Mouse (Mus musculus) heart, embryonic 15.5 days (tissue): ENCODE data around the gene Epo. TPM values are rescaled to one million over a fixed set of nuclear protein-coding genes. Genes with fewer than 3 reads are reported as not detected.

ENCODE experiments used
- ATAC-seq: fragments of 200-750 bp; cut with Nextera tagmentation; replicated peaks from 2 replicates; pipeline ENCODE4 v1.8.0; 2017; ENCODE audit warnings: low read depth, moderate TSS enrichment; ENCODE audit not compliant: insufficient number of reproducible peaks, insufficient read depth, low FRiP score
- H3K27ac ChIP-seq: fragments of 300-500 bp; sonication (generic); 2 replicates; pipeline ENCODE4 v1.5.1; 2015; ENCODE audit warnings: mild to moderate bottlenecking, inconsistent platforms
- H3K27me3 ChIP-seq: fragments of 300-500 bp; sonication (generic); 2 replicates; pipeline ENCODE4 v1.6.1; 2015; ENCODE audit warnings: inconsistent platforms
- H3K36me3 ChIP-seq: fragments of 300-500 bp; sonication (generic); 2 replicates; pipeline ENCODE4 v1.6.1; 2015; ENCODE audit warnings: mild to moderate bottlenecking, inconsistent platforms
- H3K4me1 ChIP-seq: fragments of 300-500 bp; sonication (generic); replicated peaks from 2 replicates; pipeline ENCODE4 v1.6.1; 2015; ENCODE audit warnings: inconsistent platforms
- H3K4me2 ChIP-seq: fragments of 300-500 bp; sonication (generic); 2 replicates; pipeline ENCODE4 v1.6.1; 2015; ENCODE audit warnings: inconsistent platforms, mild to moderate bottlenecking, moderate library complexity
- H3K4me3 ChIP-seq: fragments of 300-500 bp; sonication (generic); 2 replicates; pipeline ENCODE4 v1.5.1; 2015; ENCODE audit warnings: mild to moderate bottlenecking, inconsistent platforms
- H3K9ac ChIP-seq: fragments of 300-500 bp; sonication (generic); 2 replicates; pipeline ENCODE4 v1.6.1; 2015; ENCODE audit warnings: mild to moderate bottlenecking, inconsistent platforms
- H3K9me3 ChIP-seq: fragments of 300-500 bp; sonication (generic); replicated peaks from 2 replicates; pipeline ENCODE4 v1.6.1; 2016; ENCODE audit warnings: inconsistent platforms
- WGBS: fragments of 180-500 bp; shearing (Covaris S2); methylation state at CpG from one replicate; pipeline ENCODE4 v1.1.7; 2015; ENCODE audit warnings: mixed read lengths; 5-methylcytosine and 5-hydroxymethylcytosine counted together
- polyA plus RNA-seq: library from polyadenylated mRNA; unstranded; fragments of >200 nt; fragmentation: Nextera tagmentation; extraction: Ambion mirVana; gene quantifications from 2 replicates; pipeline ENCODE4 v1.2.1, GENCODE M21; 2015

Gene Epo
- polyA plus RNA-seq, 1 experiment from 2014 or later, result not detected

DNA sequence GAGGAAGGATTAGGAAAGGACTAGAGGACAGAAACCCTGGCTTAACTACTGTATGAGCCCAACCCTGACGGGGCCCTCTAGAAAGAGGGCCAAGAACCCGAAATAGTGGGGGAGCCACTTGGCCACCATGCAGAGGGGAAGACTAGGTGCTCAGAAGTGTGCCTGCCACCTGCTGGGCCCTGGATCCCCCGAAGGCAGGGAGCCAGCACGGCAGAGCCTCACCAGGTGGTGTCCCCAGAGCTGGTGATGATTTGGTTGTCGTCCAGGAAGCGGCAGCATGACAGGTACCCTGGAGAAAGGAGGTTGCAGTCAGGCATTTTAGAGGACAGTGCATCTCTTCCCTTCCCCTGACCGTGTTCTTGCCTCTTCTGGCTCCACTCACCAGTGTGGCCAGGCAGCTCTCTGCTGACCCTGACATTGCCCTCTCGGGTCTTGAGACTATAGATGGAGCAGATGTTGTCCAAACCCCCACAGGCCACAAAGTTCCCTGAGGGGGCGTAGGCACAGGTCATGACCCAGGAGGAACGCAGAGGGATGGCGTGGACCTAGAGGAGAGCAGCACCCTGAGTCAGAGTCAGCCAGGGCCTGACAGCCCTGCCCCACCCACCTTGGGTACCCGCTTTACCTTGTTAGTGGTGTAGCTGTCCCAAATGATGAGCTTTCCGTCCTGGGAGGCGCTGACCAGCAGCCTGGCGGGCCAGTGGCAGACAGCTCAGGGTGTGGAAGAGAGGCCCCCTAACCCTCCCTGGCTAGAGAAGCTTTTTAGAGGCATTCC, 3.6 kb downstream of the Epo start:
- Histone ChIP-seq H3K9ac (no peak overlapping the region), H3K4me2 (peak overlapping the region; percentile 91), H3K27ac (peak overlapping the region; percentile 94; the same call in 1 of the 2 replicates), H3K4me3 (no peak overlapping the region), H3K36me3 (peaks cover 49% of the 10 kb centered on the region), H3K4me1 (peaks cover 51% of the 10 kb centered on the region), H3K27me3 (no peaks in the 10 kb centered on the region), H3K9me3 (no peaks in the 10 kb centered on the region)
- ATAC-seq, result no peak
- 78% methylated on average over 15 of the region's 15 CpGs for WGBS

DNA sequence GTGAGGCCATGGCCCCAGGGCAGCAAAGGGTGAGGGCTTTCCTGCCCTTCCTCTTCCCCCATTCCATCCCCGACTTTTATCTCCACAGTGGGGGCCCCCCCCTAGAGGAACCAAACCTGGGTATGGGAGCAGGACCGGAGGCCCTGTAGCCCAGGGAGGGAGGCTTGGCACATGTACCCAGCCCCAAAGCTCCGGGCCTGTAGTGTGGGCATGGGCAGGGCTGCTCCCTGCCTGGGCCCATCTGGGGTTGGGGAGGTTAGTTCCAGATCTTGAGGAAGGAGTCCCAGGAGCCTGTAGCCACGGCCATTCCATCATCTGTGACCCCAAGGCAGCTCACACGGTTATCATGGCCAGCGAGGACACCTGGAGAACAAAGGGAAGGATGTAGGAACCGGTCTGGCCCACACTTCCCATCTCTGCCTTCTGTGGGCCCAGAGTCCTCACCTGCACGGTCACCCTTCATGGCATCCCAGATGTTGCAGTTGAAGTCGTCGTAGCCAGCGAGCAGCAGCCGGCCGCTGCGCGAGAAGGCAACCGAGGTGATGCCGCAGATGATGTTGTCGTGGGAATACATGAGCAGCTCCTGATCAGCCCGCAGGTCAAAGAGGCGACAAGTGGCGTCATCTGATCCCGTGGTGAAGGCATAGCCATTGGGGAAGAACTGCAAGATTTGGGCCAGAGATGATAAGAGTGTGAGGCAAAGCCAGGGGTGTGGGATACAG, 4.6 kb downstream of the Epo start:
- no peak overlapping the region for H3K9ac ChIP-seq
- no peak overlapping the region for H3K4me2 ChIP-seq
- H3K4me3 ChIP-seq, result no peak overlapping the region
- ATAC-seq, result no peak
- H3K9me3 ChIP-seq, result no peaks in the 10 kb centered on the region
- H3K27ac ChIP-seq, result no peak overlapping the region
- H3K27me3 ChIP-seq, result no peaks in the 10 kb centered on the region
- WGBS, result 78% methylated on average over 22 of the region's 22 CpGs
- peaks cover 59% of the 10 kb centered on the region for H3K36me3 ChIP-seq
- peaks cover 47% of the 10 kb centered on the region for H3K4me1 ChIP-seq

DNA sequence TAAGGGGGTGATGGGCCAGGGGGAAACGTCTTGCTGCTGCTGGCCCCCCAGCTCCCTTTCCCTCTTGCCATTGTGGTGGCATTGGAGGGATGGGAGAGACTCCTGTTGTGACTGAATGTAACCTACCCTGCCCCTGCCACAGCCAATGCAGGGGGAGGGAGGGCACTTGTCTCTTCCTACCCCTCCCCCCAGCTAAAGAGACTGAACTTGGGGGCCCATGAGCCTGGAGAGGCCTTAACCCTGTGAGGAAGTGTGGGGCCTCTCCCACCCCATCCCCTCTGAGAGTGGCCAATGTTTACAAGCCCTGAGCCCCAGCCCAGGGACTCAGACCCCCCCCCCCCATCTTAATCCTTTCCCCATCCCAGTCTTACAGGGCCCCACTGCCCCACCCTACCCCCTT, 5.6 kb downstream of the Epo start:
- H3K9me3 ChIP-seq, result no peaks in the 10 kb centered on the region
- peaks cover 69% of the 10 kb centered on the region for H3K36me3 ChIP-seq
- no peak overlapping the region for H3K9ac ChIP-seq
- WGBS, result 71% methylated on average over 1 of the region's 1 CpGs
- peaks cover 47% of the 10 kb centered on the region for H3K4me1 ChIP-seq
- no peak overlapping the region for H3K4me3 ChIP-seq
- H3K27ac ChIP-seq, result no peak overlapping the region
- no peak overlapping the region for H3K4me2 ChIP-seq
- no peaks in the 10 kb centered on the region for H3K27me3 ChIP-seq
- ATAC-seq, result no peak

DNA sequence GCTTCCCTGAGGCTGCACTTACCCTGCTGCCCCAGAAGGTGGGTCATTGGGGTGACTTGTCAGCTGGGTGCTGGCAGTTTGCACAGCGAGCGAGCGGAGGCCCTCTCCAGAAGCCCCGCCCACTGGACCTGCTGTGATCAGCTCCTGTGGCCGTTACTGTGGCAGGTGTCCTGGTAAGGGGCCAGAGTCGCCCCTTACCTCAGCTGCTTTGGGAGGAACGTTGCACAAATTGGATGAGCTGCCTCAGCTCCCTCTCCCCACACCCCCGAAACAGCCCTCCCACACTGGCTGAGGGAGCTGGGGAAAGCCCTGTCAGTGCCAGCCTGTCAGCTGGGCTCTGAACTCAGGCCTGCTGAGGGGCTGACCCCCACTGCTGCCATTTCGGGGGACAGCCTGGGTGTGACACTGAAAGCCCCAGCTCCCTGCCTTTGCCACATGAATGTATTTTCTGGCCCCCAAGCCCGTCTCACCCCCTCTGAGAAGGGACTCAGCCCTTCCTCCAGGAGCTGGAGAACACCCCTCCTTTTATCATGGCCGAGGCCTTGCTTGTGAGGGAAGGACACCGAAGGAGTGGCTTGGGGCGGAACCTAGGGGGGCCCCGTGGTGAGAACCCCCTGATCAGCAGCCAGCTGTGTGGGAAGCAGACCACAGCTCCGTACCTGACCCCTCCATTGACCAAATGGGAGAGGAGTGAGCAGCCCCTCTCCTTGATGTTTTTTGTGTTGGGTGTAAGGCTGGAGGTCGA, 6.7 kb downstream of the Epo start:
- H3K9me3 ChIP-seq, result no peaks in the 10 kb centered on the region
- 45% methylated on average over 16 of the region's 16 CpGs for WGBS
- peaks cover 47% of the 10 kb centered on the region for H3K4me1 ChIP-seq
- peaks cover 79% of the 10 kb centered on the region for H3K36me3 ChIP-seq
- ATAC-seq, result no peak
- H3K9ac ChIP-seq, result peak overlapping the region; percentile 7; the same call in 1 of the 2 replicates
- H3K27me3 ChIP-seq, result no peaks in the 10 kb centered on the region
- H3K4me3 ChIP-seq, result no peak overlapping the region
- H3K27ac ChIP-seq, result peak overlapping the region; percentile 41
- no peak overlapping the region for H3K4me2 ChIP-seq

DNA sequence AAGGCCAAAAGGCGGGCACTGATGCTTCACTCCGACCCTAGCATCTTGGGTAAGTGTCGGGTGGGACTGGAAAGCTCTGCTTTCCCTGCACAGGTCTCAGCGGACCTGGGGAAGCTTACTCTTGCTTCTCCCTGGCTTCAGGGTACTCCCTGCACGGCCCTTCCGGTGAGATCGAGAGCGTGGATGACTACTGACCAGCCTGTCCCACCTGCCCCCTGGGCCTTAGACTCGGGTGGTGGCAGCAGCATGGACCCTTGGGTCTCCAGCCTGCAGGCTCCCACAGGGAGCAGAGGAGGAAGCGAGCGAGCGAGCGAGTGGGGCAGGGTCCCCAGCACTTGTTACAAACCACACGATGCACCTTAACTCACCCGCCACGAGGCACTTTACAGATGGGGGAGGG, 7.5 kb downstream of the Epo start:
- Histone ChIP-seq H3K36me3 (peaks cover 88% of the 10 kb centered on the region), H3K27me3 (no peaks in the 10 kb centered on the region), H3K9ac (no peak overlapping the region), H3K27ac (no peak overlapping the region), H3K4me2 (no peak overlapping the region), H3K9me3 (no peaks in the 10 kb centered on the region), H3K4me1 (peaks cover 40% of the 10 kb centered on the region), H3K4me3 (no peak overlapping the region)
- 76% methylated on average over 16 of the region's 16 CpGs for WGBS
- ATAC-seq, result no peak

DNA sequence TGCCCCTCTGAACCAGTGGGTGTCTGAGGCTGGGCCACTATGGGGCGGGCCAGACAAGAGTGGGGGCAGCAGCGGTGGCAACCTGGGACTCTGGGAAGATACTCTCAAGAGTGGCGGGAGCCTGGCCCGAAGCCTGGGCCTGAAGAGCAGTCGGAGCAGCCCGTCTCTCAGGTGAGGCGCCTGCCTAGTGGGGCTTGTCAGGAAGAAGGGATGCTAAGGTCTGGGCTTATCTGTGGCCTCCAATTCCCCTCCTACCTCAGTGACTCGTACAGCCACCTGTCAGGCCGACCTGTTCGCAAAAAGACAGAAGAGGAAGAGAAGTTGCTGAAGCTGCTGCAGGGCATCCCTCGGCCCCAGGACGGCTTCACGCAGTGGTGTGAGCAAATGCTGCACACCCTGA, 8.4 kb downstream of the Epo start:
- H3K9ac ChIP-seq, result no peak overlapping the region
- 82% methylated on average over 13 of the region's 13 CpGs for WGBS
- no peak for ATAC-seq
- no peak overlapping the region for H3K4me2 ChIP-seq
- peaks cover 31% of the 10 kb centered on the region for H3K4me1 ChIP-seq
- no peak overlapping the region for H3K4me3 ChIP-seq
- H3K9me3 ChIP-seq, result no peaks in the 10 kb centered on the region
- no peaks in the 10 kb centered on the region for H3K27me3 ChIP-seq
- peaks cover 95% of the 10 kb centered on the region for H3K36me3 ChIP-seq
- no peak overlapping the region for H3K27ac ChIP-seq

DNA sequence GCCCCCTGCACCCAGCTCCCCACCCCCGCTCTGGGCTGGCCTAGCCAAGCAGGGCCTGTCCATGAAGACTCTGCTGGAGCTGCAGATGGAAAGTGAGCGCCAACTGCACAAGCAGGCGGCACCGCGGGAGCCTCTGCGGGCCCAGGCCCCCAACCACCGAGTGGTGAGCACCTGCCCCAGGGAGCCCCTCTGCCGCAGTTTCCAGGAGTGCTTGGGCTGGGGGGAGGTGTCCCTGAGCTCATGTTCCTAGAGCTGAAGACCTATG, 8.9 kb downstream of the Epo start:
- Histone ChIP-seq H3K4me1 (peaks cover 26% of the 10 kb centered on the region), H3K36me3 (peaks cover 95% of the 10 kb centered on the region), H3K27ac (no peak overlapping the region), H3K4me2 (no peak overlapping the region), H3K4me3 (no peak overlapping the region), H3K9me3 (no peaks in the 10 kb centered on the region), H3K27me3 (no peaks in the 10 kb centered on the region), H3K9ac (no peak overlapping the region)
- no peak for ATAC-seq
- WGBS, result 84% methylated on average over 8 of the region's 8 CpGs

DNA sequence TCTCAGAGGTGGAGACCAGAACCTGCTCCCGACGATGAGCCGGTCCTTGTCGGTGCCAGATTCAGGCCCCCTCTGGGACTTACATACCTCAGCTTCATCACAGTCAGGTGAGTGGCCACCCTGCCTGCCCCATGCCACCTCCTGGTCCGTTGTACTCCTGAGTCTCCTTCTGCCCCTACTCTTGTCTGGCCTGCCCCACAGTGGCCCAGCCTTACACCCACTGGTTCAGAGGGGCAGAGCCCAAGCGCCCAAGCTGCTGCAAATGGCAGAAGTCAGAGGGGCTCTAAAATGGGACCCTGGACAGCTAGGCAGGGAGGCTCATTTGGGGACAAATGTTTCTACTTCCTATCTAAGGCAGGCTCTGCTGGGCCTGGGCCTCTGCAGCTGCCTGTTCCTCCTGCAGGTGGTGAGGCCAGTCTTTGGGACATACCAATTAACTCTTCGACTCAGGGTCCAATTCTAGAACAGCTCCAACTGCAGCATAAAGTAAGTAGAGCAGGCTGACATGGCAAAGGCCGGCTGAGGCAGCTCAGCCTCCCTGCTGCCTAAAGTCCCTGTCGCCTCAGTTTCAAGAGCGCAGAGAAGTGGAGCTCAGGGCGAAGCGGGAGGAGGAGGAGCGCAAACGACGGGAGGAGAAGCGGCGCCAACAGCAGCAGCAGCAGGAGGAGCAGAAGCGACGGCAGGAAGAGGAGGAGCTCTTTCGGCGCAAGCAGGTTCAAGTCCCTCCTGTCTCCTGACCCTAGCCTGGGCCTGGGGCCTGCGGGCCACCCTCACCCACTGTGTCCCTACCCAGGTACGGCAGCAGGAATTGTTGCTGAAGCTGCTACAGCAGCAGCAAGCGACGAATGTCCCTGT, 9.4 kb downstream of the Epo start:
- H3K4me3 ChIP-seq, result no peak overlapping the region
- peaks cover 22% of the 10 kb centered on the region for H3K4me1 ChIP-seq
- peaks cover 95% of the 10 kb centered on the region for H3K36me3 ChIP-seq
- H3K27me3 ChIP-seq, result no peaks in the 10 kb centered on the region
- no peak for ATAC-seq
- WGBS, result 82% methylated on average over 25 of the region's 25 CpGs
- H3K9ac ChIP-seq, result no peak overlapping the region
- no peaks in the 10 kb centered on the region for H3K9me3 ChIP-seq
- no peak overlapping the region for H3K27ac ChIP-seq
- H3K4me2 ChIP-seq, result no peak overlapping the region

DNA sequence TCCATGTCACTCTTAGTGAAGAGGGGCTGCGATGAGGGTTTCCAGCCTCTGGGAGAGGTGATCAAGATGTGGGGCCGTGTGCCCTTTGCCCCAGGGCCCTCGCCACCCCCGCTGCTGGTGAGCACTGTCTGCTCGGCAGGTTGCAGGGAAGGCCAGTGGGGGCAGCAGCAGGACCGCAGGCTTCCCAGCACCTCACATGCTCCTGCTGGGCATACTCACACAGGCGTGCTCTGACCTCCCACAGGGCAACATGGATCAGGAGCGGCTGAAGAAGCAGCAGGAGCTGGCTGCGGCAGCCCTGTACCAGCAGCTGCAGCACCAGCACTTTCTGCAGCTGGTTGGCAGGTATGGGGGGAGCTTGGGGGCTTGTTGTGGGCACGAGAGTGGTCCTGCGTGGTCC, 10.3 kb downstream of the Epo start:
- H3K36me3 ChIP-seq, result peaks cover 90% of the 10 kb centered on the region
- 78% methylated on average over 11 of the region's 11 CpGs for WGBS
- no peaks in the 10 kb centered on the region for H3K9me3 ChIP-seq
- no peak for ATAC-seq
- peaks cover 16% of the 10 kb centered on the region for H3K4me1 ChIP-seq
- no peak overlapping the region for H3K27ac ChIP-seq
- no peak overlapping the region for H3K4me2 ChIP-seq
- no peak overlapping the region for H3K9ac ChIP-seq
- no peaks in the 10 kb centered on the region for H3K27me3 ChIP-seq
- no peak overlapping the region for H3K4me3 ChIP-seq

DNA sequence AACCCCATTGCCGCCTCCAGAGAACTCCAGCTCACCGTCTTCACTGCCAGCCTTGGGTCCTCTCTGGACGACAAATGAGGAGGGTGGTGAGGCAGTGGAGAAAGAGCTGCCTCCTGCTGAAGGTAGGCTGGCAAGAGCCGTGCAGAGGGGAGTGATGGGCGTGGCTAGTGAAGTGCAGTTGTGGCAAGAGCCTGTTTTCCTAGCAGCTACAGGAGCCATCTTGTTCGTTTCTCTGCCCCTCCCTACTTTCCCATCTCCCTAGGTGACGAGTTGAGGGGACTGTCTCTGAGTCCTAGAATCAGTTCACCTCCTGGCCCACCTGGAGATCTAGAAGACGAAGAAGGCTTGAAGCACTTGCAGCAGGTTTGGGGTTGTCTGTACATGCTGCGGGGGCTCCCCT, 11.2 kb downstream of the Epo start:
- Histone ChIP-seq H3K36me3 (peaks cover 83% of the 10 kb centered on the region), H3K9me3 (no peaks in the 10 kb centered on the region), H3K4me1 (peaks cover 13% of the 10 kb centered on the region), H3K4me3 (no peak overlapping the region), H3K27me3 (no peaks in the 10 kb centered on the region), H3K27ac (no peak overlapping the region), H3K9ac (no peak overlapping the region), H3K4me2 (no peak overlapping the region)
- 80% methylated on average over 9 of the region's 9 CpGs for WGBS
- ATAC-seq, result no peak
